23 mouse cellular contexts compared by ENCODE assay signal in the genomic region with DNA sequence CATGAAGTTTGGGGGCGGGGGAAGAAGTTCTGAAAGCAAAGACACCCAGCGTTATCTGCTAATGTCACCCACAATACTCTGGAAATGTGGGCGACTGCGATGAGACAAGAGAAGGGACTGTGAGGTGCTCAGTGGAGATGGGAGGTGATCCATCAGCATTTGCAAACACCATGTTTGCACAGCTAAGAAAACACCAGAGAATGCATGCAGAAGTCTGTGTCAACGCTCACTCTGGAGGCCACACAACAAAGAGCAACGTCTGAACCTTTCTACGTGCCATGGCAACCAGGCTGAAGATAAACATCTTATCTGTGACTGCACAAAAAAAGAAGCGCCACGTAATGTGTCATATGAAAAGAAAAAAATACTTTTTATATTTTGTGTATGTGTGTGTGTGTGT. TPM values are rescaled to one million over a fixed set of nuclear protein-coding genes. Genes with fewer than 3 reads are reported as not detected.
DNase-seq lines count a peak whose midpoint lies in the region; ATAC-seq and TF ChIP-seq lines count a peak whose summit lies in the region.
"Had no signal": no experiment of that assay in that cellular context is flagged by ENCODE, and none has a peak within 500 bp of the region (broad histone marks: within the 10 kb centered on the region; RNA-seq: fewer than 3 reads in every experiment).

No protein-coding gene starts in this region.

- no peak for DNase-seq in stomach, postnatal 0 days (ENCODE audit: low spot score)
- no peak for DNase-seq in kidney, postnatal 4 days
- DNase-seq in gastrocnemius, postnatal 10 days, result no peak
- DNase-seq in adrenal gland, postnatal 14 days, result no peak
- DNase-seq: adrenal gland, adult 2 months; cerebellum, adult 18-20 months; cerebellum, postnatal 36 days; heart, postnatal 14 days; kidney, adult 11 months; midbrain, embryonic 14.5 days; thymus, postnatal 36 days had no signal

- H3K4me3 ChIP-seq in stomach, embryonic 15.5 days (replicated peaks), result no peak overlapping the region
- H3K4me3 ChIP-seq in stomach, postnatal 0 days (ENCODE audit: low read depth, low read length), result no peak overlapping the region
- peak overlapping the region; percentile 54 for H3K4me3 ChIP-seq in erythroblast, embryonic 14.5 days (replicated peaks)
- H3K4me3 ChIP-seq in liver, embryonic 15.5 days (replicated peaks), result peak overlapping the region; percentile 28
- H3K4me3 ChIP-seq: embryonic facial prominence, embryonic 13.5 days; forebrain, embryonic 10.5 days; heart, embryonic 12.5 days; myocyte had no signal

- peak; percentile 65; the same call in 1 of the 2 replicates for ATAC-seq in stomach, embryonic 15.5 days (ENCODE audit: insufficient read depth, low FRiP score, low read depth)
- ATAC-seq in stomach, postnatal 0 days (ENCODE audit: low FRiP score, low TSS enrichment), result no peak
- ATAC-seq in liver, embryonic 15.5 days (ENCODE audit: insufficient read depth), result peak; percentile 80

- TF ChIP-seq EP300 in stomach, postnatal 0 days (optimal IDR thresholded peaks at IDR 0.05), result no peak

- 53% methylated on average over 9 of the region's 9 CpGs for WGBS in stomach, embryonic 15.5 days
- 51% methylated on average over 9 of the region's 9 CpGs for WGBS in stomach, postnatal 0 days
- WGBS in liver, embryonic 15.5 days (ENCODE audit: insufficient replicate concordance), result 25% methylated on average over 9 of the region's 9 CpGs

- H3K9me3 ChIP-seq in stomach, embryonic 15.5 days, result no peaks in the 10 kb centered on the region
- no peaks in the 10 kb centered on the region for H3K9me3 ChIP-seq in stomach, postnatal 0 days (ENCODE audit: control insufficient read depth, low read length)
- H3K9me3 ChIP-seq in erythroblast, embryonic 14.5 days (ENCODE audit: control insufficient read depth, low read length), result no peaks in the 10 kb centered on the region
- no peaks in the 10 kb centered on the region for H3K9me3 ChIP-seq in liver, embryonic 15.5 days (replicated peaks)
- H3K9me3 ChIP-seq: embryonic facial prominence, embryonic 13.5 days; forebrain, embryonic 10.5 days; heart, embryonic 12.5 days had no signal

- no peaks in the 10 kb centered on the region for H3K27me3 ChIP-seq in stomach, embryonic 15.5 days (replicated peaks)
- H3K27me3 ChIP-seq in stomach, postnatal 0 days (ENCODE audit: control insufficient read depth, insufficient read depth, low read length), result no peaks in the 10 kb centered on the region
- no peaks in the 10 kb centered on the region for H3K27me3 ChIP-seq in erythroblast, embryonic 14.5 days (ENCODE audit: control insufficient read depth)
- H3K27me3 ChIP-seq in liver, embryonic 15.5 days, result no peaks in the 10 kb centered on the region

- H3K4me2 ChIP-seq in stomach, embryonic 15.5 days, result no peak overlapping the region
- H3K4me2 ChIP-seq in stomach, postnatal 0 days (replicated peaks; ENCODE audit: low read depth), result no peak overlapping the region
- H3K4me2 ChIP-seq in liver, embryonic 15.5 days, result peak overlapping the region; percentile 59
- H3K4me2 ChIP-seq: embryonic facial prominence, embryonic 13.5 days; heart, embryonic 12.5 days had no signal

- H3K4me1 ChIP-seq in stomach, embryonic 15.5 days, result no peaks in the 10 kb centered on the region
- no peaks in the 10 kb centered on the region for H3K4me1 ChIP-seq in stomach, postnatal 0 days (replicated peaks; ENCODE audit: control insufficient read depth, insufficient read depth)
- peaks cover 68% of the 10 kb centered on the region for H3K4me1 ChIP-seq in erythroblast, embryonic 14.5 days (ENCODE audit: control insufficient read depth)
- peaks cover 44% of the 10 kb centered on the region for H3K4me1 ChIP-seq in liver, embryonic 15.5 days (replicated peaks)
- H3K4me1 ChIP-seq: embryonic facial prominence, embryonic 13.5 days; heart, embryonic 12.5 days had no signal

- TF ChIP-seq CTCF in stomach, postnatal 0 days (IDR thresholded peaks at IDR 0.05; ENCODE audit: low read depth), result no peak

- H3K9ac ChIP-seq in stomach, embryonic 15.5 days, result no peak overlapping the region
- no peak overlapping the region for H3K9ac ChIP-seq in stomach, postnatal 0 days (ENCODE audit: low read length)
- H3K9ac ChIP-seq in liver, embryonic 15.5 days, result no peak overlapping the region
- H3K9ac ChIP-seq: embryonic facial prominence, embryonic 13.5 days; heart, embryonic 12.5 days had no signal

- H3K27ac ChIP-seq in stomach, embryonic 15.5 days, result no peak overlapping the region
- no peak overlapping the region for H3K27ac ChIP-seq in stomach, postnatal 0 days (replicated peaks)
- H3K27ac ChIP-seq in liver, embryonic 15.5 days (replicated peaks), result peak overlapping the region; percentile 70
- H3K27ac ChIP-seq: embryonic facial prominence, embryonic 13.5 days; forebrain, embryonic 10.5 days; macrophage had no signal

- no peaks in the 10 kb centered on the region for H3K36me3 ChIP-seq in stomach, embryonic 15.5 days
- no peaks in the 10 kb centered on the region for H3K36me3 ChIP-seq in stomach, postnatal 0 days (ENCODE audit: control insufficient read depth, insufficient read depth, low read length)
- no peaks in the 10 kb centered on the region for H3K36me3 ChIP-seq in erythroblast, embryonic 14.5 days (ENCODE audit: control insufficient read depth)
- no peaks in the 10 kb centered on the region for H3K36me3 ChIP-seq in liver, embryonic 15.5 days (replicated peaks)
- H3K36me3 ChIP-seq: embryonic facial prominence, embryonic 13.5 days; forebrain, embryonic 10.5 days; heart, embryonic 12.5 days had no signal

RNA-seq across cellular contexts. Expression of a gene that starts 2.6 kb away (rescaled TPM):
- 0.06 and 0.15 TPM in 2 replicates for polyA plus RNA-seq in stomach, embryonic 15.5 days (2015; fragmentation: Nextera tagmentation; extraction: Ambion mirVana)
- polyA plus RNA-seq in stomach, postnatal 0 days (2015; fragmentation: Nextera tagmentation; extraction: Ambion mirVana), result 0.08 and 0.19 TPM in 2 replicates
- 0.10 and 0.19 TPM in 2 replicates for polyA plus RNA-seq in erythroblast, embryonic 14.5 days (2012)
- 0.05 and 0.08 TPM in 2 replicates for polyA plus RNA-seq in liver, embryonic 15.5 days (2015; fragmentation: Nextera tagmentation; extraction: Ambion mirVana)
- under 1 TPM; 0.05 to 0.12 TPM for total RNA-seq in gastrocnemius, postnatal 10 days (2021)
- 0.07 and 0.08 TPM in 2 replicates for total RNA-seq in adrenal gland, postnatal 14 days (2021)
- total RNA-seq: CH12.LX; gastrocnemius, adult 18-20 months; left cerebral cortex, postnatal 25 days had no signal
- polyA plus RNA-seq: forebrain, embryonic 10.5 days; macrophage; myocyte; small intestine, adult 2 months had no signal

RNA-seq across cellular contexts. Expression of a gene that starts 40.5 kb away (rescaled TPM):
- 15.5 TPM in 2 replicates for polyA plus RNA-seq in stomach, embryonic 15.5 days (2015; fragmentation: Nextera tagmentation; extraction: Ambion mirVana)
- polyA plus RNA-seq in stomach, postnatal 0 days (2015; fragmentation: Nextera tagmentation; extraction: Ambion mirVana), result 5.1 and 5.8 TPM in 2 replicates
- 0.10 and 0.20 TPM in 2 replicates for polyA plus RNA-seq in erythroblast, embryonic 14.5 days (2012)
- polyA plus RNA-seq in liver, embryonic 15.5 days (2015; fragmentation: Nextera tagmentation; extraction: Ambion mirVana), result 6.8 and 7.9 TPM in 2 replicates
- total RNA-seq in gastrocnemius, postnatal 10 days (2021), result 1 to 10 TPM; 7.7 to 8.0 TPM
- total RNA-seq in adrenal gland, postnatal 14 days (2021), result 9.1 and 9.2 TPM in 2 replicates

Comparison
In these comparisons a context has a peak if more than half of its experiments do, and no peak if none do; other contexts are left out.
1. H3K4me3 ChIP-seq: peak in erythroblast, embryonic 14.5 days (single experiment) and liver, embryonic 15.5 days (single experiment); none in stomach, embryonic 15.5 days (single experiment) and stomach, postnatal 0 days (single experiment).